Mouse (Mus musculus) embryonic facial prominence, embryonic 15.5 days (tissue): ENCODE measurements around the gene Cfap52. TPM values are rescaled to one million over a fixed set of nuclear protein-coding genes. Genes with fewer than 3 reads are reported as not detected.

Experiments used
- ATAC-seq: fragments of 200-750 bp; cut with Nextera tagmentation; 2 replicates; pipeline ENCODE4 v1.8.0; 2017; ENCODE audit warnings: low read depth, moderate TSS enrichment; ENCODE audit not compliant: insufficient number of reproducible peaks, low FRiP score, low TSS enrichment
- H3K27ac ChIP-seq: fragments of 300-500 bp; sonication (generic); replicated peaks from 2 replicates; pipeline ENCODE4 v1.5.1; 2015; ENCODE audit warnings: mild to moderate bottlenecking, inconsistent platforms
- H3K27me3 ChIP-seq: fragments of 300-500 bp; sonication (generic); 2 replicates; pipeline ENCODE4 v1.6.1; 2015; ENCODE audit warnings: inconsistent platforms
- H3K36me3 ChIP-seq: fragments of 300-500 bp; sonication (generic); 2 replicates; pipeline ENCODE4 v1.6.1; 2015; ENCODE audit warnings: mild to moderate bottlenecking, inconsistent platforms
- H3K4me1 ChIP-seq: fragments of 300-500 bp; sonication (generic); 2 replicates; pipeline ENCODE4 v1.6.1; 2015; ENCODE audit warnings: inconsistent platforms
- H3K4me2 ChIP-seq: fragments of 300-500 bp; sonication (generic); replicated peaks from 2 replicates; pipeline ENCODE4 v1.6.1; 2015; ENCODE audit warnings: mild to moderate bottlenecking, inconsistent platforms
- H3K4me3 ChIP-seq: fragments of 300-500 bp; sonication (generic); replicated peaks from 2 replicates; pipeline ENCODE4 v1.5.1; 2015; ENCODE audit warnings: mild to moderate bottlenecking, inconsistent platforms
- H3K9ac ChIP-seq: fragments of 300-500 bp; sonication (generic); 2 replicates; pipeline ENCODE4 v1.6.1; 2015; ENCODE audit warnings: inconsistent platforms
- H3K9me3 ChIP-seq: fragments of 300-500 bp; sonication (generic); replicated peaks from 2 replicates; pipeline ENCODE4 v1.6.1; 2016; ENCODE audit warnings: inconsistent platforms
- WGBS: fragments of 180-500 bp; shearing (Covaris S2); methylation state at CpG from one replicate; pipeline ENCODE4 v1.1.7; 2015; 5-methylcytosine and 5-hydroxymethylcytosine counted together
- polyA plus RNA-seq: library from polyadenylated mRNA; unstranded; fragments of >200 nt; fragmentation: Nextera tagmentation; extraction: Ambion mirVana; gene quantifications from 2 replicates; pipeline ENCODE4 v1.2.1, GENCODE M21; 2015

Cfap52 gene
- polyA plus RNA-seq, 1 experiment from 2014 or later = 21.4 TPM

- H3K9ac ChIP-seq = no peak overlapping the region
- no peak overlapping the region for H3K4me3 ChIP-seq
- H3K27ac ChIP-seq = no peak overlapping the region
- H3K9me3 ChIP-seq = no peaks in the 10 kb centered on the region
- no peaks in the 10 kb centered on the region for H3K27me3 ChIP-seq
- no peaks in the 10 kb centered on the region for H3K36me3 ChIP-seq
- H3K4me1 ChIP-seq = no peaks in the 10 kb centered on the region
- 55% methylated on average over 8 of the region's 8 CpGs for WGBS
- no peak for ATAC-seq
- no peak overlapping the region for H3K4me2 ChIP-seq
Measured at GRCm38 (mm10) chr11:67897064-67897560, 68.3 kb downstream of the Cfap52 start.

DNA sequence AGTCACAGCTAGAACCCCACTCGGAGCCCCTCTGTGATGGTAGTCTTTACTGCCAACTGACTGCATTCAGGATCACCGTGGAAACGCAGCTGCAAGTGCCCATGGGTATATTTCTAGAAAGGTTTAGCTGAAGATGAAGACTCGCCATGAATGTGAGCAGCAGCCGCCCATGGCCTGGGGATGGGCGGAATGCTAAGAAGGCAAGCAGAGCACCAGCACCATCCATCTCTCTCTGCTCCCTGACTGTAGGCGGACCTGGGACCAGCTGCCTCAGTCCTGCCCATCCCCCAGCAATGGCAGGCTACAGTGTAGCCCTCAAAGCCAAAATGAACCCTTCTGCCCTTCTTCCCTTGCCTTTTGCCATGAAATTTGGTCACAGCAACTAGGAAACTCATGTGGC is 69.8 kb downstream of the Cfap52 start:
- Histone ChIP-seq H3K27ac (no peak overlapping the region), H3K9me3 (no peaks in the 10 kb centered on the region), H3K9ac (no peak overlapping the region), H3K27me3 (no peaks in the 10 kb centered on the region), H3K4me2 (no peak overlapping the region), H3K4me1 (no peaks in the 10 kb centered on the region), H3K4me3 (no peak overlapping the region), H3K36me3 (no peaks in the 10 kb centered on the region)
- 73% methylated on average over 7 of the region's 7 CpGs for WGBS
- no peak for ATAC-seq

DNA sequence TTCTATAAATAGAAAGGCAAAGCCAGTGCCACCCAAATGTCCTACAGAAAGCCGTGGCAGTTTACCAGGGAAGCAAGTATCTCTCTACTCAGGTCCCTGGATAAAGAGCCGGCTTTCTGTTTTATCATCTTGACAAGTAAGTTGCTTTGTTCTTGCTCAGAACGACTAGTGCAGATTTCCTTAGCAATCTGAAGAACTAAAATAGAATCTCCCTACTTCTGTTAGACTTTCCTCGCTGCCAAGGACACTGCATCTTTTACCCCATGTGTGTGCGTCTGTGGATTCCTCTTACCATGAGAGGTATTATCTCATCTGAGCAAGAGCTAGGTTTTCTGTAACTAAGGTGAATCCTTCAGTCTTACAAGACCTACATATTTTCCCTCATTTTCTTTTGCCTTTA is 76.9 kb downstream of the Cfap52 start:
- H3K9ac ChIP-seq = no peak overlapping the region
- H3K36me3 ChIP-seq = no peaks in the 10 kb centered on the region
- 67% methylated on average over 5 of the region's 5 CpGs for WGBS
- H3K4me3 ChIP-seq = no peak overlapping the region
- peaks cover 3% of the 10 kb centered on the region; the same call in 1 of the 2 replicates for H3K9me3 ChIP-seq
- no peak overlapping the region for H3K27ac ChIP-seq
- H3K4me1 ChIP-seq = no peaks in the 10 kb centered on the region
- H3K4me2 ChIP-seq = no peak overlapping the region
- no peaks in the 10 kb centered on the region for H3K27me3 ChIP-seq
- ATAC-seq = no peak

GRCm38 (mm10) chr11:67885921-67886320 is 79.5 kb downstream of the Cfap52 start:
- Histone ChIP-seq H3K4me3 (no peak overlapping the region), H3K27ac (no peak overlapping the region), H3K9ac (no peak overlapping the region), H3K4me1 (no peaks in the 10 kb centered on the region), H3K27me3 (no peaks in the 10 kb centered on the region), H3K9me3 (peaks cover 3% of the 10 kb centered on the region; the same call in 1 of the 2 replicates), H3K4me2 (no peak overlapping the region), H3K36me3 (no peaks in the 10 kb centered on the region)
- WGBS = 87% methylated on average over 2 of the region's 2 CpGs
- no peak for ATAC-seq

Other genes starting within 250 kb of the Cfap52 start
- gene Glp2r, start 194.5 kb downstream of the Cfap52 start, polyA plus RNA-seq = 0.07 and 0.11 TPM in 2 replicates
- gene Gsg1l2, start 191.0 kb downstream of the Cfap52 start, polyA plus RNA-seq = not detected in 2 replicates
- gene Dhrs7c, start 167.5 kb downstream of the Cfap52 start, polyA plus RNA-seq = 8.5 and 9.2 TPM in 2 replicates
- gene Usp43, start 43.5 kb downstream of the Cfap52 start, polyA plus RNA-seq = 2.1 and 3.6 TPM in 2 replicates
- gene Stx8, start 542 bp upstream of the Cfap52 start, polyA plus RNA-seq = 56.1 and 60.6 TPM in 2 replicates